Mouse (Mus musculus) midbrain, postnatal 0 days (tissue): ENCODE measurements at regions not wholly inside any gene's neighbourhood (a gene's known extent, or its start where the extent isn't known, plus 50 kb on each side); places are given as distances from the start of the nearest gene placed in this dataset.
A peak's percentile ranks its signal among the peaks of the same experiment; 100 is the strongest.
"Not testable (repeated sequence)": the region's sequence is repeated elsewhere in the genome, so short reads cannot be mapped to it uniquely, and the experiment has no call there.

ENCODE experiments used
- ATAC-seq: fragments of 200-750 bp; cut with Nextera tagmentation; 2 replicates; pipeline ENCODE4 v1.8.0; 2017; ENCODE audit warnings: moderate number of reproducible peaks, mild to moderate bottlenecking, moderate TSS enrichment, moderate library complexity; ENCODE audit not compliant: low FRiP score
- DNase-seq: peaks from one replicate; pipeline ENCODE4 v3.0.0-alpha.2; 2015; ENCODE audit warnings: low spot score
- H3K27ac ChIP-seq: fragments of 300-500 bp; sonication (generic); 2 replicates; pipeline ENCODE4 v1.5.1; 2014; ENCODE audit warnings: low read depth, mild to moderate bottlenecking, low read length, mixed read lengths
- H3K27me3 ChIP-seq: fragments of 300-500 bp; sonication (generic); 2 replicates; pipeline ENCODE4 v1.6.1; 2014; ENCODE audit warnings: low read length, control low read depth, mixed read lengths; ENCODE audit not compliant: insufficient read depth
- H3K36me3 ChIP-seq: fragments of 300-500 bp; sonication (generic); 2 replicates; pipeline ENCODE4 v1.6.1; 2014; ENCODE audit warnings: low read length, control low read depth, mixed read lengths; ENCODE audit not compliant: insufficient read depth
- H3K4me1 ChIP-seq: fragments of 300-500 bp; sonication (generic); 2 replicates; pipeline ENCODE4 v1.6.1; 2014; ENCODE audit warnings: mild to moderate bottlenecking, control low read depth, antibody characterized with exemption, low read length, mixed read lengths; ENCODE audit not compliant: insufficient read depth
- H3K4me2 ChIP-seq: fragments of 300-500 bp; sonication (generic); 2 replicates; pipeline ENCODE4 v1.6.1; 2014; ENCODE audit warnings: low read depth, mild to moderate bottlenecking, low read length, mixed read lengths; ENCODE audit not compliant: poor library complexity, severe bottlenecking
- H3K4me3 ChIP-seq: fragments of 300-500 bp; sonication (generic); 2 replicates; pipeline ENCODE4 v1.5.1; 2014; ENCODE audit warnings: low read depth, mild to moderate bottlenecking, low read length, moderate library complexity
- H3K9ac ChIP-seq: fragments of 300-500 bp; sonication (generic); replicated peaks from 2 replicates; pipeline ENCODE4 v1.6.1; 2014; ENCODE audit warnings: mild to moderate bottlenecking, low read length, moderate library complexity, mixed read lengths; ENCODE audit not compliant: poor library complexity, severe bottlenecking
- H3K9me3 ChIP-seq: fragments of 300-500 bp; sonication (generic); 2 replicates; pipeline ENCODE4 v1.6.1; 2016; ENCODE audit warnings: low read length, control low read depth
- CTCF ChIP-seq: IDR thresholded peaks from 2 replicates; pipeline ENCODE4 v1.5.1; 2016; ENCODE audit warnings: antibody characterized with exemption, mild to moderate bottlenecking
- WGBS: fragments of 180-500 bp; shearing (Covaris S2); extraction: QIAGEN DNeasy Blood & Tissue Kit; methylation state at CpG from one replicate; pipeline ENCODE4 v1.1.7; 2014; 5-methylcytosine and 5-hydroxymethylcytosine counted together

DNA sequence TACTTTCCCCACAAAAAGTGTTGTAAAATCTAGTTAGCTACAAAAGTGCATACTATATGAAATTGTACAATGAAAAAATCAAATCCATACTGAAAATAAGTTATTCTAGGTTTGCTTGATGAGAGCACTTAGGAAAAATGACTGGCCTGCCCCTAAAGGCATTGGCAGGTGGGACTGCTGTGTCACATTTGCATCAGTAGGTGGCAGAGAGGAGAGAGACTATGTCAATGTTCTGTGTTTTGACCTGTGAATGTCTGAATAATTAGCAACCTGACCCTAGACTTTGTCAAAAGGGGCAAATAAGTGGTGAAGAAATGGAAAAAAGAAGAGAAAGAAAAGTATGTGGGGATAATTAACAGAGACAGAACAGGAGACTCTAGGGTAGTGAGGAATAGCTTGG lies 997.0 kb upstream of the Tacstd2 start:
- Histone ChIP-seq H3K9me3 (no peaks in the 10 kb centered on the region), H3K4me1 (no peaks in the 10 kb centered on the region), H3K36me3 (no peaks in the 10 kb centered on the region), H3K27ac (no peak overlapping the region), H3K9ac (no peak overlapping the region), H3K4me2 (no peak overlapping the region), H3K27me3 (no peaks in the 10 kb centered on the region), H3K4me3 (no peak overlapping the region)
- no peak for ATAC-seq
- no peak for TF ChIP-seq CTCF
- DNase-seq = no peak

DNA sequence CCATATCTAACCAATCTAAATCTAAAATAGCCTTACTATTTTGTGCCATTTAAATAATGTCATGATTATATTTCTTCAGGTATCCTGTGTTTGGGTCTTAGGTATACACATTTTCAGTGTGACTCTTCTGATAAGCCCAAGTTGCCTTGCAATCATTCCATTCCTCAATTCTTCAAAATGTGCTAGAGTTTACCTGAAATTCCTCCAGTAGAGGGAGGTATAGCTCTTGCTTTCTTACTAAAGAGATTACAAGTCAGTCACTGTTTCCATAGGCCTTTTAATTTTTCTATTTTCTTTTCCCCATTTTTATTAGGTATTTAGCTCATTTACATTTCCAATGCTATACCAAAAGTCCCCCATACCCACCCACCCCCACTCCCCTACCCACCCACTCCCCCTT lies 968.3 kb upstream of the Tacstd2 start:
- Histone ChIP-seq H3K27ac (no peak overlapping the region), H3K27me3 (no peaks in the 10 kb centered on the region), H3K9me3 (no peaks in the 10 kb centered on the region), H3K4me1 (no peaks in the 10 kb centered on the region), H3K9ac (no peak overlapping the region), H3K36me3 (no peaks in the 10 kb centered on the region), H3K4me2 (no peak overlapping the region), H3K4me3 (no peak overlapping the region)
- TF ChIP-seq CTCF = peak; percentile 44
- DNase-seq (no peak), ATAC-seq (no peak)

- no peak overlapping the region for H3K27ac ChIP-seq
- 63% methylated on average over 1 of the region's 1 CpGs for WGBS
- H3K27me3 ChIP-seq = no peaks in the 10 kb centered on the region
- no peaks in the 10 kb centered on the region for H3K36me3 ChIP-seq
- H3K4me2 ChIP-seq = no peak overlapping the region
- no peak overlapping the region for H3K9ac ChIP-seq
- TF ChIP-seq CTCF = no peak
- no peak for DNase-seq
- H3K9me3 ChIP-seq = no peaks in the 10 kb centered on the region
- no peak for ATAC-seq
- H3K4me1 ChIP-seq = no peaks in the 10 kb centered on the region
- no peak overlapping the region for H3K4me3 ChIP-seq
Measured at GRCm38 (mm10) chr6:68481137-68481536, 945.5 kb upstream of the Tacstd2 start.

- H3K9me3 ChIP-seq = no peaks in the 10 kb centered on the region
- DNase-seq (peak; percentile 2), ATAC-seq (no peak)
Measured at GRCm38 (mm10) chr6:68474872-68475271, 939.3 kb upstream of the Tacstd2 start.

GRCm38 (mm10) chr6:68453061-68453803 lies 917.6 kb upstream of the Tacstd2 start:
- not testable (repeated sequence) for H3K4me1 ChIP-seq, H3K4me3 ChIP-seq, H3K27ac ChIP-seq, H3K9ac ChIP-seq, DNase-seq, H3K4me2 ChIP-seq, H3K27me3 ChIP-seq, H3K9me3 ChIP-seq, H3K36me3 ChIP-seq, ATAC-seq
- WGBS = 80% methylated on average over 5 of the region's 5 CpGs

More at GRCm38 (mm10) chr6:68474872-68475271, 939.3 kb upstream of the Tacstd2 start:
- Histone ChIP-seq H3K27ac (no peak overlapping the region), H3K4me3 (no peak overlapping the region), H3K9ac (no peak overlapping the region), H3K27me3 (no peaks in the 10 kb centered on the region), H3K36me3 (no peaks in the 10 kb centered on the region), H3K4me2 (no peak overlapping the region), H3K4me1 (no peaks in the 10 kb centered on the region)
- TF ChIP-seq CTCF = no peak

GRCm38 (mm10) chr6:68449042-68449832 lies 913.6 kb upstream of the Tacstd2 start:
- peak; percentile 40 for DNase-seq
- Histone ChIP-seq H3K27me3 (no peaks in the 10 kb centered on the region), H3K4me1 (no peaks in the 10 kb centered on the region), H3K27ac (no peak overlapping the region), H3K4me2 (no peak overlapping the region), H3K9ac (no peak overlapping the region), H3K4me3 (no peak overlapping the region), H3K9me3 (no peaks in the 10 kb centered on the region), H3K36me3 (no peaks in the 10 kb centered on the region)
- 82% methylated on average over 3 of the region's 3 CpGs for WGBS
- ATAC-seq = no peak
- no peak for TF ChIP-seq CTCF
